Mouse (Mus musculus) limb, embryonic 10.5 days (tissue): ENCODE data around the gene Reln. TPM values are rescaled to one million over a fixed set of nuclear protein-coding genes. Genes with fewer than 3 reads are reported as not detected.

Experiments
- DNase-seq: peaks from one replicate; pipeline ENCODE4 v3.0.0-alpha.2; 2017; ENCODE audit warnings: low spot score
- H3K27ac ChIP-seq: fragments of 300-500 bp; sonication (generic); 2 replicates; pipeline ENCODE4 v1.5.1; 2016; ENCODE audit warnings: mild to moderate bottlenecking
- H3K27me3 ChIP-seq: fragments of 300-500 bp; sonication (generic); 2 replicates; pipeline ENCODE4 v1.6.1; 2016; ENCODE audit warnings: low read depth, mild to moderate bottlenecking; ENCODE audit not compliant: poor library complexity, severe bottlenecking
- H3K36me3 ChIP-seq: fragments of 300-500 bp; sonication (generic); 2 replicates; pipeline ENCODE4 v1.6.1; 2016; ENCODE audit warnings: mild to moderate bottlenecking, moderate library complexity
- H3K4me1 ChIP-seq: fragments of 300-500 bp; sonication (generic); 2 replicates; pipeline ENCODE4 v1.6.1; 2016
- H3K4me3 ChIP-seq: fragments of 300-500 bp; sonication (generic); 2 replicates; pipeline ENCODE4 v1.5.1; 2016; ENCODE audit warnings: mild to moderate bottlenecking, moderate library complexity
- H3K9me3 ChIP-seq: fragments of 300-500 bp; sonication (generic); replicated peaks from 2 replicates; pipeline ENCODE4 v1.6.1; 2016; ENCODE audit warnings: mild to moderate bottlenecking
- WGBS: fragments of 180-500 bp; shearing (Covaris S2); methylation state at CpG from one replicate; pipeline ENCODE4 v1.1.7; 2016; 5-methylcytosine and 5-hydroxymethylcytosine counted together
- polyA plus RNA-seq: library from polyadenylated mRNA; unstranded; fragments of >200 nt; fragmentation: Nextera tagmentation; extraction: Ambion mirVana; gene quantifications from 2 replicates; pipeline ENCODE4 v1.2.1, GENCODE M21; 2016

Reln gene
- polyA plus RNA-seq, 1 experiment from 2014 or later: 0.71 TPM

DNA sequence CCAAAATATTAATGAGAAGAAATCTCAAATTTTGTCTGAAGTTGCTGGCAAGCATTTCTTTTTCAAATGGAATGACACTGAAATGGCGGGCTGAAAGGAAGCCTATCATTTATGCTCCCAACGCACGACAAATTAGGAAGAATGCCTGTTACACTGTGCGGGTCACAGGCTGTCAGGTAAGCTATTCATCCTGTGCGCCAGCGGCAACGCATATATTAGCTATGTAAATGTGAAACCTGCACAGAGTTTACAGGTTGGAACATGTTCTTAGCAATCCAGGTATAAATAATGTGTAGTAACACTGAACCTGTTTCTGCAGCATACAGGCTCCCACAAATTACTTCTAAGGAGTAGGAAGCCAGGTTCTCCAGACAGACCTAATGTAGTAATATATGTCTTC is 152.7 kb downstream of the Reln start:
- H3K4me3 ChIP-seq: no peak overlapping the region
- DNase-seq: no peak
- H3K27ac ChIP-seq: no peak overlapping the region
- WGBS: 81% methylated on average over 7 of the region's 7 CpGs
- H3K9me3 ChIP-seq: no peaks in the 10 kb centered on the region
- H3K27me3 ChIP-seq: peaks cover 15% of the 10 kb centered on the region; the same call in 1 of the 2 replicates
- H3K4me1 ChIP-seq: no peaks in the 10 kb centered on the region; the same call in 1 of the 2 replicates
- H3K36me3 ChIP-seq: no peaks in the 10 kb centered on the region

GRCm38 (mm10) chr5:22190333-22190732 is 154.2 kb downstream of the Reln start:
- H3K27ac ChIP-seq: no peak overlapping the region
- no peak overlapping the region for H3K4me3 ChIP-seq
- WGBS: 84% methylated on average over 3 of the region's 3 CpGs
- H3K27me3 ChIP-seq: peaks cover 12% of the 10 kb centered on the region; the same call in 1 of the 2 replicates
- no peaks in the 10 kb centered on the region for H3K9me3 ChIP-seq
- no peaks in the 10 kb centered on the region for H3K36me3 ChIP-seq
- peaks cover 6% of the 10 kb centered on the region for H3K4me1 ChIP-seq
- DNase-seq: no peak

DNA sequence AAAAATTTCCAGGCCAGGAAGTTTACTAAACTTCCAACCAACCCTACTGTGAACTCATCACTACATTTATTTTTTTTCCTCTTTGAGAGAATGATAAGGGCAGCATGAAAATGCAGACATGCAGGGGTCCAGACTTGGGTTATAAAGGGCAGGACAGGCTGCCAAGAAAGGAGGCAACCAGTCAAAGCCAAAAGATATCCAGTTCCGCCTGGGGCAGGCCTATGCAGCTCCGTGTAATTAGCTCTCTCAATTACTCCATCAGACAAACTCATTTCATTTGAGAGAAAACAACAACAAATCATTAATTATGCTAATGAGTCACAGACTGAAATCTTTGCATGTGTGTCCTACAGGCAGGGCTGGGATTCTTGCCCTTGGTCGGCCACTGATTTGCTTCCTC is 156.9 kb downstream of the Reln start:
- DNase-seq: no peak
- no peaks in the 10 kb centered on the region for H3K9me3 ChIP-seq
- 0 out of 2 replicates have a peak, but pooled peaks cover 7% of the 10 kb centered on the region for H3K27me3 ChIP-seq
- no peak overlapping the region for H3K4me3 ChIP-seq
- 67% methylated on average over 3 of the region's 3 CpGs for WGBS
- no peaks in the 10 kb centered on the region for H3K36me3 ChIP-seq
- no peak overlapping the region for H3K27ac ChIP-seq
- peaks cover 7% of the 10 kb centered on the region for H3K4me1 ChIP-seq

DNA sequence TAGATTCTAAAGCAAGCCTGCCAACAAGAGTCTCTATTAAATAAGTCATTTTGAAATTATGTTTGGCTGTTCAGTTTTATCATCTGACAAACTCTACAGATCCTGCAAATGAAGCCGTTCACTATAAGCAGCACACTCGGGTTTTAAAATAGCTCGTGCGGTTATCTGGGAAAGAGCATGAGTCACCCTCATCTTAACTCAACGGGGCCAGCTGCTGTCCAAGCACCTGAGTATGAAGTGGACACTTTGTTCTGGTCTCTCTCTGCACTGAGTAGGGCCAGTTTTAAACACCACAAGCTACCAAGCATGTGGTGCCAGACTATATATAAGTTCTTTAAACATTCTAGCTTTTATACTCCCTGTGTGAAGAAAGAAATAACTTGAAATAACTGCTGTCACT is 168.0 kb downstream of the Reln start:
- H3K36me3 ChIP-seq: no peaks in the 10 kb centered on the region
- H3K4me3 ChIP-seq: no peak overlapping the region
- no peak for DNase-seq
- H3K27ac ChIP-seq: no peak overlapping the region
- peaks cover 7% of the 10 kb centered on the region for H3K4me1 ChIP-seq
- no peaks in the 10 kb centered on the region for H3K9me3 ChIP-seq
- H3K27me3 ChIP-seq: no peaks in the 10 kb centered on the region
- WGBS: 89% methylated on average over 5 of the region's 5 CpGs

DNA sequence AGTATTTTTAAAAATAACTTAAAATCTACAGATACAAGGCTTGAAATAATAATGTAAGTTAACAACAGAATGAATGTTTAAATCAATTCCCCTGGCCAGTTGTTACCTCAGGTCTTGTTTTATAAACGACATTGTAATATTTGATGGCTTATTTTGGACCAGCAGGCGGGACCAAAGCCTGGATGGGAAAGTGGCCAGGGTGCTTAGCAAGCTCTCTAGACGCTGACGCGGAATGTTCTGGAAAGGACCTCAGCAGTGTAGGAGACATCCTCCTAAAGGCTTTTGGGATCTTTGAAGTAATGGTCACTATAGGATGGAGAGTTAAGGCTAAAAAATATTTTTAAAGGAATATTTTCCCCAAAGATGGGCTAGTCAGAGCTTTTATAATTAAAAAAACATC is 173.2 kb downstream of the Reln start:
- Histone ChIP-seq H3K4me1 (peaks cover 7% of the 10 kb centered on the region), H3K27ac (no peak overlapping the region), H3K4me3 (no peak overlapping the region), H3K36me3 (no peaks in the 10 kb centered on the region), H3K9me3 (no peaks in the 10 kb centered on the region), H3K27me3 (no peaks in the 10 kb centered on the region)
- no peak for DNase-seq
- 90% methylated on average over 5 of the region's 5 CpGs for WGBS

GRCm38 (mm10) chr5:22164060-22164934 is 180.2 kb downstream of the Reln start:
- no peak for DNase-seq
- 61% methylated on average over 10 of the region's 10 CpGs for WGBS
- H3K4me3 ChIP-seq: no peak overlapping the region
- H3K36me3 ChIP-seq: no peaks in the 10 kb centered on the region
- H3K4me1 ChIP-seq: peaks cover 16% of the 10 kb centered on the region
- no peaks in the 10 kb centered on the region for H3K27me3 ChIP-seq
- H3K27ac ChIP-seq: peak overlapping the region; percentile 53
- no peaks in the 10 kb centered on the region for H3K9me3 ChIP-seq

- Histone ChIP-seq H3K27ac (no peak overlapping the region), H3K27me3 (no peaks in the 10 kb centered on the region), H3K36me3 (no peaks in the 10 kb centered on the region), H3K9me3 (no peaks in the 10 kb centered on the region), H3K4me1 (peaks cover 16% of the 10 kb centered on the region), H3K4me3 (no peak overlapping the region)
- WGBS: 5% methylated on average over 2 of the region's 2 CpGs
- no peak for DNase-seq
These were observed 183.6 kb downstream of the Reln start for GRCm38 (mm10) chr5:22160935-22161334.

DNA sequence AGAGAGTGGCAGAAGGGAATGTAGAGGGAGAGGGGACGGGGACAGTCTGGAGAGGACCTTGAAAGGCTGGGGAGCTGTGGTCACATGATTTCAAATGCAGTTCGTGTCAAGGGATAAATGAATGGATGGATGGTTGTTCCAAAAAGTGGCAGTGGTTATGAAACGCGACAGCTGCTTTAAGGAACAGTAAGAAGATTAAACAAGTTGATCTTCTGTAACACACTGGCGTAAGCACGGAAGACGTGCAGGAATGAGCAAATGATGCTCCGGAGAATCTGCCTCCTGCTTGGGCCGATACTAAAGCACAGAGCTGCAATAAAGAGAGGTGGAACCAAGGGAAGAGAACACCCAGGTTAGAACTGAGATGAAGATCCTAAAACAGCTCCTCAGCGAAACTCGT is 185.7 kb downstream of the Reln start:
- no peaks in the 10 kb centered on the region for H3K36me3 ChIP-seq
- no peaks in the 10 kb centered on the region for H3K27me3 ChIP-seq
- H3K27ac ChIP-seq: no peak overlapping the region
- no peak for DNase-seq
- WGBS: 89% methylated on average over 11 of the region's 11 CpGs
- peaks cover 9% of the 10 kb centered on the region for H3K4me1 ChIP-seq
- H3K4me3 ChIP-seq: no peak overlapping the region
- H3K9me3 ChIP-seq: no peaks in the 10 kb centered on the region

GRCm38 (mm10) chr5:22153601-22154000 is 190.9 kb downstream of the Reln start:
- Histone ChIP-seq H3K9me3 (no peaks in the 10 kb centered on the region), H3K4me1 (no peaks in the 10 kb centered on the region), H3K4me3 (no peak overlapping the region), H3K36me3 (no peaks in the 10 kb centered on the region), H3K27ac (no peak overlapping the region), H3K27me3 (no peaks in the 10 kb centered on the region)
- 74% methylated on average over 6 of the region's 6 CpGs for WGBS
- no peak for DNase-seq

DNA sequence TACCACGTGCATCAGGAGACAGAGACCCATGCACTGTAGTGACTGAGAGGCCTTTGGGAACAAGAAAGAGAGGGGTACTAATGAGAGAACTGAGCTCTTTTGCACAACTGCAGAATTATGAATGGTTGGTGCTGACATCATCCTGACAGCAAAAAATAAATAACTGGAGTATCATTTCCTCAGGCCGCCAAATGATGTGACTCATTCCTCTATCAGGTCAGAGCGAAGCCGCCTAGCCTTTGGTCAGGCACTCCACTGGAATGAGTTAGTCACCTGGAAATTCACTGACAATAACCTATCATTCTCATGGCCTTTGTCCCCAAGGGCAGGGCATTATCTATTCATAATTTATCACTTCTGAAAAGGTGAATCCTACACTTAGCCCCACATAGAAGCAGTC is 202.7 kb downstream of the Reln start:
- no peaks in the 10 kb centered on the region for H3K27me3 ChIP-seq
- no peak for DNase-seq
- no peaks in the 10 kb centered on the region for H3K36me3 ChIP-seq
- H3K9me3 ChIP-seq: no peaks in the 10 kb centered on the region
- no peaks in the 10 kb centered on the region for H3K4me1 ChIP-seq
- H3K27ac ChIP-seq: no peak overlapping the region
- 84% methylated on average over 4 of the region's 4 CpGs for WGBS
- no peak overlapping the region for H3K4me3 ChIP-seq

DNA sequence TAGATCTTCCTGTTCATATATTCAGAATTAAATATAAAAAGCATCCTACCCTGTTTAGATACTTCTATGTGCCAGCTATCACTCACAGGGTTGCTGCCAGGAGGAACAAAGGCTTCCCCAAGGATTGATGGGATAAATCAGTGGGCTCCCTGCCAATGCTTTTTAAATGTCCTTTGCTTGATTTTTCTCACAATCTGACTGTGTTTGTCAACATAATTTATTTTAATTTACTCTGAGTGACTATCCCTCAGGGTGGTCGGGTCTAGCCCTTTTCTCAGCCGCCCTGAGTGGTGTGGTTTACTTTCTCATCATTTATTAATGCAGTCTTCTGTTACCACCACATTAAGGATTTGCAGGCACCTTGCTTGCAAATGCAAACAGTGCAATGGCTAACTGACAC is 205.5 kb downstream of the Reln start:
- no peaks in the 10 kb centered on the region for H3K4me1 ChIP-seq
- no peak overlapping the region for H3K4me3 ChIP-seq
- no peaks in the 10 kb centered on the region for H3K9me3 ChIP-seq
- H3K36me3 ChIP-seq: no peaks in the 10 kb centered on the region
- WGBS: 80% methylated on average over 2 of the region's 2 CpGs
- no peak for DNase-seq
- no peaks in the 10 kb centered on the region for H3K27me3 ChIP-seq
- no peak overlapping the region for H3K27ac ChIP-seq

GRCm38 (mm10) chr5:22134402-22134801 is 210.1 kb downstream of the Reln start:
- H3K9me3 ChIP-seq: no peaks in the 10 kb centered on the region
- H3K27ac ChIP-seq: no peak overlapping the region
- DNase-seq: no peak
- 79% methylated on average over 9 of the region's 9 CpGs for WGBS
- no peak overlapping the region for H3K4me3 ChIP-seq
- H3K27me3 ChIP-seq: no peaks in the 10 kb centered on the region
- H3K4me1 ChIP-seq: no peaks in the 10 kb centered on the region
- no peaks in the 10 kb centered on the region for H3K36me3 ChIP-seq

DNA sequence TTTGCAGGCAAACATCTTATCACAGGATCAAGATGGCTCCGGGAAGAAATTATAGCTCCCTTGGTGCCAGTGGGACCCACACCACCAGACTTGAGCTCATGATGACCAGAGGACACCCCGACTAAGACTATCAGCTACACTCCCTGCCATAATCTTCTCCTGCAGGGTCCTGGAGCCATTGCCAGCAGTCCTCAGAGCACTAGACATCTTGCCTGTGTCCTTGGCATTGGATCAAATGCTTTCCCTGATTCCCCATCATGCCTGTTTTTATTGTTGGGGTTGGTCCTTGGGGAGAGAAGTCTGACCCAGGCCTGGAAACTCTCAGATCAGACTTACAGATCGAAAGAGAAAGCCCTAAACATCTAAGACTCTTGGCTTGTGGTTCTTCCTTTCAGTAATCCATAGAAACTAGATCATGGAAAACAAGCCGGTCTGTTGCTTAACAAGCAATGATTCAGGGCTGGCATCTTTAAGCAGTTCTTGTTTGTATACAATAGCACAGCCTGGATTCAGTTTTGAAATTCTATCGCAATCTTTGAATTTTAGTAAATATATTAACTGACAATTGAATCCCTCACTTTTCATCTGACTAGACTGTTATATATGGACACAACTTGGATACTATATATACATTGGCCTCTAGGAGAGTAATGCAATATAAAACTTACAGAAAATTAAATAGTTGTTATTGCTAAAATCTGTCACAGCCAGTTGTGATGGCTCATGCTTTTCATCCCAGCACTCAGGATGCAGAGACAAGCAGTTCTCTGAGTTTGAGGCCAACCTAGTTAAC is 212.6 kb downstream of the Reln start:
- Histone ChIP-seq H3K4me3 (no peak overlapping the region), H3K36me3 (no peaks in the 10 kb centered on the region), H3K4me1 (no peaks in the 10 kb centered on the region), H3K27ac (no peak overlapping the region), H3K9me3 (no peaks in the 10 kb centered on the region), H3K27me3 (no peaks in the 10 kb centered on the region)
- DNase-seq: no peak
- WGBS: 86% methylated on average over 5 of the region's 5 CpGs
